Mouse (Mus musculus) midbrain, embryonic 12.5 days (tissue): ENCODE measurements around the gene Wdr73. TPM values are rescaled to one million over a fixed set of nuclear protein-coding genes. Genes with fewer than 3 reads are reported as not detected.
A peak's percentile ranks its signal among the peaks of the same experiment; 100 is the strongest.

Experiments
- ATAC-seq: fragments of 200-750 bp; cut with Nextera tagmentation; 2 replicates; pipeline ENCODE4 v1.8.0; 2017; ENCODE audit warnings: low read depth, moderate TSS enrichment, moderate library complexity; ENCODE audit not compliant: low FRiP score
- H3K27ac ChIP-seq: fragments of 300-500 bp; sonication (generic); replicated peaks from 2 replicates; pipeline ENCODE4 v1.5.1; 2016; ENCODE audit warnings: mild to moderate bottlenecking
- H3K27me3 ChIP-seq: fragments of 300-500 bp; sonication (generic); 2 replicates; pipeline ENCODE4 v1.6.1; 2016; ENCODE audit warnings: mild to moderate bottlenecking
- H3K36me3 ChIP-seq: fragments of 300-500 bp; sonication (generic); 2 replicates; pipeline ENCODE4 v1.6.1; 2016
- H3K4me1 ChIP-seq: fragments of 300-500 bp; sonication (generic); 2 replicates; pipeline ENCODE4 v1.6.1; 2016
- H3K4me2 ChIP-seq: fragments of 300-500 bp; sonication (generic); replicated peaks from 2 replicates; pipeline ENCODE4 v1.6.1; 2016; ENCODE audit warnings: mild to moderate bottlenecking, moderate library complexity
- H3K4me3 ChIP-seq: fragments of 300-500 bp; sonication (generic); 2 replicates; pipeline ENCODE4 v1.5.1; 2016; ENCODE audit warnings: mild to moderate bottlenecking
- H3K9ac ChIP-seq: fragments of 300-500 bp; sonication (generic); replicated peaks from 2 replicates; pipeline ENCODE4 v1.6.1; 2016; ENCODE audit warnings: mild to moderate bottlenecking, moderate library complexity
- H3K9me3 ChIP-seq: fragments of 300-500 bp; sonication (generic); 2 replicates; pipeline ENCODE4 v1.6.1; 2016; ENCODE audit warnings: mild to moderate bottlenecking
- WGBS: fragments of 180-500 bp; shearing (Covaris S2); methylation state at CpG from one replicate; pipeline ENCODE4 v1.1.7; 2016; 5-methylcytosine and 5-hydroxymethylcytosine counted together
- polyA plus RNA-seq: library from polyadenylated mRNA; unstranded; fragments of >200 nt; fragmentation: Nextera tagmentation; extraction: Ambion mirVana; gene quantifications from 2 replicates; pipeline ENCODE4 v1.2.1, GENCODE M21; 2016

Gene Wdr73
- polyA plus RNA-seq, 1 experiment from 2014 or later: 44.7 TPM

DNA sequence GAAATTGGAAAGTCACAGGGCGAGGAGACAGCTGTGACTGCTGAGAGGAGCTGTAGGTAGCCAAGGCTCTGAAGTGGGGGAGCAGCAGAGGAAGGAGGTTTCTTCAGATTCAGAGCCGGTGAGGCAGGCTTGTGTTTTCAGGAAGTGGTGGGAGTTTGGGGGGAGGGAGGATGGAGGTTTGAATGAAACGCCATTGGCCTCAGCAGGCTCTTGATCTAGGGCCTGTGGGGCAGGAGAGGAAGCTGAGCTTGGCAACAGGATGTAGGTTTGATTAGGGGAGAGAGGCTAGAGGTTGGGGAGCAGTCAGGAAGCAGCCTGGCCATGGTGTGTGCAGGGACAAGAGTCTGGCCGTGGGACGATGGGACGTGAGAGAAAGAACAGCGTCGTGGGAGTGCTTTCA, 36.2 kb downstream of the Wdr73 start:
- Histone ChIP-seq H3K4me3 (no peak overlapping the region), H3K9me3 (no peaks in the 10 kb centered on the region), H3K4me2 (no peak overlapping the region), H3K9ac (no peak overlapping the region), H3K27ac (no peak overlapping the region), H3K36me3 (peaks cover 55% of the 10 kb centered on the region), H3K4me1 (peaks cover 28% of the 10 kb centered on the region), H3K27me3 (no peaks in the 10 kb centered on the region)
- 77% methylated on average over 8 of the region's 8 CpGs for WGBS
- no peak for ATAC-seq

DNA sequence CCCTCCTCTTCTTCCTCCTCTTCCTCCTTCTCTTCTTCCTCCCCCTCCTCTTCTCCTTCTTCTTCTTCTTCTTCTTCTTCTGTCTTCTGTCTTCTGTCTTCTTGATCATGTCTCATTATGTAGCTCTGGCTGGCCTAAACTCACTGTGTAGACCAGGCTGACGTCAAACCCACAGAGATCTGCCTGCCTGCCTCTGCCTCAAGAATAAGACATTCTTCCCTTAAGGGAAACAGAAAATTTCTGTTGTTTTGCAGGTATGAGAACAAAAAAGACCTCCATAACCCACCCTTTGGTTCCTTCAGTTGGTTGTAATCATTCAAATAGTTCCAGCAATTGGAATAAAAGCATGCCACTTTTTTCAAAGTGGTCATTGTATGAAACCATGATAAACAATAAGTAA, 36.9 kb downstream of the Wdr73 start:
- no peak overlapping the region for H3K27ac ChIP-seq
- peak overlapping the region; percentile 82; the same call in 1 of the 2 replicates for H3K4me2 ChIP-seq
- H3K4me3 ChIP-seq: no peak overlapping the region
- no peaks in the 10 kb centered on the region for H3K9me3 ChIP-seq
- peaks cover 28% of the 10 kb centered on the region for H3K4me1 ChIP-seq
- no peaks in the 10 kb centered on the region for H3K27me3 ChIP-seq
- WGBS: 65% methylated on average over 1 of the region's 1 CpGs
- no peak for ATAC-seq
- H3K9ac ChIP-seq: no peak overlapping the region
- peaks cover 48% of the 10 kb centered on the region for H3K36me3 ChIP-seq

DNA sequence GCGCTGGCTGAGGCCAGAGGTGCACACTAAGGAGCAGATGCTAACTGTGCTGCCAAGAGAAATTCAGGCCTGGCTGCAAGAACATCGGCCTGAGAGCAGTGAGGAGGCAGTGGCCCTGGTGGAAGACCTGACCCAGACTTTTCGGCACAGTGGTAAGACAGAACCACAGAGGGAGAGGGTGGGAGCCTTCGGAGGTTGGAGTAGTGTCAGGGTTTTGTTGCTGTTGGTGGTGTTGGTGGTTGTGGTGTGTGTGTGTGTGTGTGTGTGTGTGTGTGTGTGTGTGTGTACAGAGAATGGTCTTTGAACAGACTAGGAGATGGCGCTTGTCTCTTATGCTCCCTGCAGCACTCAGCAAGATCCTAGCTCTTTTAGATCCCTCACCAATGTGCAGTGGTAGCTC, 37.5 kb downstream of the Wdr73 start:
- Histone ChIP-seq H3K4me1 (peaks cover 28% of the 10 kb centered on the region), H3K4me2 (peak overlapping the region; percentile 82), H3K9ac (no peak overlapping the region), H3K9me3 (no peaks in the 10 kb centered on the region), H3K27ac (0 out of 2 replicates have a peak overlapping the region, but pooled peaks have one; percentile 25), H3K4me3 (peak overlapping the region; percentile 15; the same call in 1 of the 2 replicates), H3K36me3 (peaks cover 42% of the 10 kb centered on the region), H3K27me3 (no peaks in the 10 kb centered on the region)
- WGBS: 90% methylated on average over 5 of the region's 5 CpGs
- no peak for ATAC-seq

DNA sequence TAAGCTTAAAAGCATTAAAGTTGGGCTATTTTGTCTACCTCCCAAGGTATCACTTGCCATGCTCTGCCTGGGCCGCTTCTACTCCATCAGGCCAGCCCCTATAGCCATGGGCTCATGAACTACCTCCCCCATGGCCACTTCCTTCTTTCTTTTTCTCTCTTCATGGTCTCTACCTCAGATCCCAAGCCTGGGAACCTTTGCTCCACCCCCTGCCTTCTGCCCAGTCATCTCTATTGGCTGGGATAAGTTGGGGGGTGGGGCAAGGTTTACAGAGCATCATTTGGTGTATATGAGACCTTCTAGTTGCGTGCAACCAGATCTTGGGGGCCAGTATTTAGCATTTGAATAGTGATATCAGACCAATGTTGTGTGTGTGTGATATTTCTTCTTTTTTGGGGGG, 38.6 kb downstream of the Wdr73 start:
- Histone ChIP-seq H3K27ac (no peak overlapping the region), H3K9me3 (no peaks in the 10 kb centered on the region), H3K9ac (no peak overlapping the region), H3K36me3 (peaks cover 32% of the 10 kb centered on the region), H3K4me1 (peaks cover 28% of the 10 kb centered on the region), H3K27me3 (no peaks in the 10 kb centered on the region), H3K4me2 (peak overlapping the region; percentile 82), H3K4me3 (no peak overlapping the region)
- no peak for ATAC-seq
- 87% methylated on average over 2 of the region's 2 CpGs for WGBS

DNA sequence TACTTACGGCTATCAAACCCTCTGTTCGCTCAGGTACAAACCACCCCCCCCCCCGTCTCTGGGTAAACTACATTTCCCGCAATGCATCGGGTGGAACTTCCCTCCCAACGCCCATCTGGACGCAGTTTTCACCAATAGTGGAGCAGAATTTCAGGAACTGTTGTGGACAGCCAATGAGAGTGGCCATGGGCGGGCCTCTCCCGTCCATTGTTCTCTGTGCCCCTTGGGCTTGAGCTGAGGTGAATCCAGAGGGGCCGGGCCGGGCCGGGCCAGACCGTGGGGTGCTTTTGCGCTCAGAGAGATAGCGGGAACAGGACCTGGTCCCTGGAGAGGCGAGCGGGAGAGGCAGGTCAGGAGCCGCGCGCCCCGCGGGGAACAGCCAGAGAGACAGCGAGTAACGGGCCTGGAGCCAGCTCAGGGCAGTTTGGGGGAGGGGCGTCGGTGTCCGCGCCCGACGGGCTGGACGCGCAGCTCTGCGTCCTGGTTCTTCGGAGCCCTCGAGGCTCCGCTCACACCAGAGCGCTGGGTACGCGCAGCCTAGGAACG, 40.3 kb downstream of the Wdr73 start, which contains the start of gene Zscan2:
Gene Zscan2 (plus strand): TSS at position 192 of the 546 bp plus-strand sequence.
- no peaks in the 10 kb centered on the region for H3K27me3 ChIP-seq
- ATAC-seq: peak; percentile 98
- H3K27ac ChIP-seq: peak within 1 kb of the TSS; percentile 95
- H3K4me1 ChIP-seq: peaks cover 28% of the 10 kb centered on the region
- peak within 1 kb of the TSS; percentile 83 for H3K4me3 ChIP-seq
- H3K9me3 ChIP-seq: no peaks in the 10 kb centered on the region
- peak within 1 kb of the TSS; percentile 82 for H3K4me2 ChIP-seq
- peaks cover 27% of the 10 kb centered on the region for H3K36me3 ChIP-seq
- H3K9ac ChIP-seq: peak within 1 kb of the TSS; percentile 88
- WGBS: under 1% methylated on average over 40 of the region's 40 CpGs

DNA sequence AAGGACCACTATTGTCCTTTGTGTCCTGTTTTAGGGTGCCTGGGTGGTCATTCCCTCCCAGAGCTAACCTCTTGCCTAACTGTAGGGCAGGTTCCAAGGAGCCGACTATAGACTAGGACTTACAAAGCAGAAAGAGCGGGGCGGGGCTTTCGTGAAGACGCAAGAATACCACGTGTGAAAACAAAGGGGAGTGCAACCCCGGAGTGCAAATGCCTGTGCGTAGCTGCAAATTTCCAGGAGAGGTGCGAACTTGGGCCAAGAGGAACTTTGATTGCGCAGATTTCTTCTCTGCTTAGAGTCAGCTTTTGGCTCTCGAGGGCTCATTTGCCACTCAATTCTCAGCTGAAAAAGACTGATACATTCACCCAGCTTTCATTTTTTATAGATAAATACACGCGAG, 40.8 kb downstream of the Wdr73 start:
- Histone ChIP-seq H3K9me3 (no peaks in the 10 kb centered on the region), H3K27me3 (no peaks in the 10 kb centered on the region), H3K4me3 (peak overlapping the region; percentile 83), H3K4me2 (peak overlapping the region; percentile 82), H3K27ac (no peak overlapping the region), H3K4me1 (peaks cover 28% of the 10 kb centered on the region), H3K36me3 (peaks cover 21% of the 10 kb centered on the region), H3K9ac (peak overlapping the region; percentile 53)
- ATAC-seq: peak; percentile 55; the same call in 1 of the 2 replicates
- 2% methylated on average over 13 of the region's 13 CpGs for WGBS

DNA sequence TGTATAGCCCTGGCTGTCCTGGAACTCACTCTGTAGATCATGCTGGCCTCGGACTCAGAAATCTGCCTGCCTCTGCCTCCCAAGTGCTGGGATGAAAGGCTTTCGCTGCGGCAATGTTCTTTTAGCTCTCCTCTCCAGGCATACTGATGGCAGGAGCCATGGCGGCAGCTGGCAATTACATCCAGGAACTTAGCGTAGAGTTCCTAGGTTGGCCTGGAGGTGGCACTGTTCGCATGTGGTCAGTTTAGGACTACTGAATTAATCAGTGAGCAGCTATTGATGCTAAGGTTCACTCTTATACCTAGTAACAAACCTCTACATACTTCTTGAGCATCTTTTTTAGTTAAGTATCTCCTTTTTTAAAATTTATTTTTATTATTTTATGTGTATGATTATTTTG, 43.9 kb downstream of the Wdr73 start:
- no peaks in the 10 kb centered on the region for H3K9me3 ChIP-seq
- no peak for ATAC-seq

DNA sequence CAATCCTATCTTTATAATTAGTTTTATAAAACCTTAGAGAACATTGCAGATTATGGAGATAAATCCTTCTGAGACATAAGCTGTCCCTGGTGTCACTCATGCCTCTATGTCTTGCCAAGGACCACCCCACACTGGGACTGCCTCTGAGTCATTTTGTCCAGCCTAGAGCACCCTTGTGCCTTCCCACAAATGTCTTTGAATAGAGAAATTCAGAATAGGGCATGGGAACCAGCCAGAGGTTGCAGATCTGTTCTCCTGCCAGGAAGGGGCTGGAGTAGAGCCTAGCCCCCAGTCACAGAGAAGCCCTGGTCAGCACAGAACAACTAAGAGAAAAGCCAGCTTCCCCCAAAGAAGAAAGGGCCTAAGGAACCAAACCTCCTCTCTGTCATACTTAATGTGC, 45.8 kb downstream of the Wdr73 start:
- H3K27ac ChIP-seq: no peak overlapping the region
- no peaks in the 10 kb centered on the region for H3K9me3 ChIP-seq
- no peaks in the 10 kb centered on the region for H3K36me3 ChIP-seq
- no peak for ATAC-seq
- no peaks in the 10 kb centered on the region for H3K27me3 ChIP-seq
- no peak overlapping the region for H3K9ac ChIP-seq
- H3K4me1 ChIP-seq: no peaks in the 10 kb centered on the region
- H3K4me2 ChIP-seq: no peak overlapping the region
- H3K4me3 ChIP-seq: no peak overlapping the region

More for the DNA sequence above, 43.9 kb downstream of the Wdr73 start:
- no peaks in the 10 kb centered on the region for H3K36me3 ChIP-seq
- no peak overlapping the region for H3K27ac ChIP-seq
- H3K4me2 ChIP-seq: no peak overlapping the region
- WGBS: 28% methylated on average over 6 of the region's 6 CpGs
- H3K4me1 ChIP-seq: peaks cover 7% of the 10 kb centered on the region
- H3K9ac ChIP-seq: no peak overlapping the region
- no peaks in the 10 kb centered on the region for H3K27me3 ChIP-seq
- H3K4me3 ChIP-seq: no peak overlapping the region

DNA sequence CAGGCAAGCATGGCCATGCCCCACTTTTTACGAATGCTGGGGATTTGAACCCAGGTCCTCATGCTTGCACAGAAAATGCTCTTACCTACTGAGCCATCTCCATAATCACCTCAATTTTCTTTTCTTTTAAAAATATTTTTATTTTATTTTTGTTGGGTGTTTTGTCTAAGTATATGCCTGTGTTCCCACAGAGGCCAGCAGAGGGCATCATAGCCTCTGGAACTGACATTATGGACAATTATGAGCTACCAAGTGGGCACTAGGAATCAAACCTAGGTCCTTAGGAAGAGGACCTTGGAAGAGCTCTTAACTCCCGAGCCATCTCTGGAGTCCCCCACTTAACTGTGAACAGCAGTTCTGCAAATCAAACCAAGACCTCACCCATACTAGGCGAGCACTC, 47.9 kb downstream of the Wdr73 start:
- H3K4me1 ChIP-seq: no peaks in the 10 kb centered on the region
- H3K9ac ChIP-seq: no peak overlapping the region
- H3K36me3 ChIP-seq: no peaks in the 10 kb centered on the region
- no peak overlapping the region for H3K4me2 ChIP-seq
- 97% methylated on average over 3 of the region's 3 CpGs for WGBS
- H3K4me3 ChIP-seq: no peak overlapping the region
- H3K27me3 ChIP-seq: no peaks in the 10 kb centered on the region
- no peak overlapping the region for H3K27ac ChIP-seq
- ATAC-seq: no peak
- no peaks in the 10 kb centered on the region for H3K9me3 ChIP-seq

DNA sequence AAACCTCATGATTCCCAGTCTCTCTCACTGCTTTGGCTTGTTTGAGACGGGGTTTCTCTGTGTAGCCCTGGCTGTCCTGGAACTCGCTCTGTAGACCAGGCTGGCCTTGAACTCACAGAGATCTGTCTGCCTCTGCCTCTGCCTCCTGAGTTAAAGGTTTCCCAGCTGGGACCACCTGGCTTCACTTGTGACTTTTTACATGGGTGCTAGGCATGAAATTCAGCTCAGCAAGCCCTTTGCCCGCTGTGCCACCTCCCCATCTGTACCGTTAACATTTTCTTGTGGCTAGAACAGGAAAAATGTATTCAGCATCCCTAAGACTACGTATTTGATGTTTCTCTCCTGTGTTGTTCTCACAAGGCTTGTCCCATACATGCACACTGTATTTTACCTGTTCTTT, 50.5 kb downstream of the Wdr73 start:
- Histone ChIP-seq H3K4me1 (no peaks in the 10 kb centered on the region), H3K9ac (no peak overlapping the region), H3K4me3 (no peak overlapping the region), H3K27me3 (no peaks in the 10 kb centered on the region), H3K36me3 (no peaks in the 10 kb centered on the region), H3K9me3 (no peaks in the 10 kb centered on the region), H3K27ac (no peak overlapping the region), H3K4me2 (no peak overlapping the region)
- no peak for ATAC-seq
- WGBS: 90% methylated on average over 5 of the region's 5 CpGs

DNA sequence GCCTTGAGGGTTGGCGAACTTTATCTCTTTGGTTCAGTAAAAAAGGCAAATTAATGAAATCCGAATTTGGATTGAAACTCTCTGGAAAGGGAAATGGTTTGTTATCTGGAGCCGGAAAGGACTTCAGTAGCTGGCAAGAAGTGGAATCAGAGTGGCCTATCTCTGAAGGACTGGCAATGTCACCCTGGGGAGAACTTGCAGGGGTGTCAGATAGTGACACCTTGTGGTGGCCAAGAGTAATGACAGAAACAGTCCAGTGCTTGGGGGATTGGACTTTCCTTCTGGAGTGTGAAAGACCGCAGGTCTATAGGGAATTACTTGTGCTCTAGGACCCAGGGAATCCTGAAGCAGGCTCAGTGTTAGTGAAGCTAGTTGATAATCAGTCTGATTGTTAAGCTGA, 51.4 kb downstream of the Wdr73 start:
- ATAC-seq: no peak
- 30% methylated on average over 4 of the region's 4 CpGs for WGBS

DNA sequence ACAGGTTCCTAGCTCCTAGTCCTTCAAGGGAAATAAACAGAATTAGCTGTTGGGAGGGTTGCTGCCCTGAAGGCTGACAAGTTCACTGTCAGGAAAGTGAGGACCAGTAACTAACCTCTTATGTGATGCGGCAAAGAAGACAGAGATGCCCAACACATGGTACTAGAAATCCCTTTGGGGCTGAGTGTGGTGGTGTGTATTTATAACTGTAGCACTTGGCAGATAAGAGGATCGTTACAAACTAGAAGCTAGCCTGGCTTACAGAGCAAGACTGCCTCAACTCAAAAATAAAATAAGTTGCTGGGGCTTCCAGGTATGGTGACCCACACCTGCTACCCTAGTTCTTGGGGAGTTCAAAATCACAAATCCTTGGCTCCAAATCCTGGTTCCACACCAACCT, 51.8 kb downstream of the Wdr73 start:
- H3K4me1 ChIP-seq: no peaks in the 10 kb centered on the region
- 86% methylated on average over 2 of the region's 2 CpGs for WGBS
- no peak for ATAC-seq
- no peak overlapping the region for H3K27ac ChIP-seq
- H3K9ac ChIP-seq: no peak overlapping the region
- no peaks in the 10 kb centered on the region for H3K36me3 ChIP-seq
- H3K4me3 ChIP-seq: no peak overlapping the region
- H3K27me3 ChIP-seq: no peaks in the 10 kb centered on the region
- H3K9me3 ChIP-seq: no peaks in the 10 kb centered on the region
- no peak overlapping the region for H3K4me2 ChIP-seq

More for the DNA sequence above, 51.4 kb downstream of the Wdr73 start:
- H3K9ac ChIP-seq: no peak overlapping the region
- H3K27me3 ChIP-seq: no peaks in the 10 kb centered on the region
- no peaks in the 10 kb centered on the region for H3K9me3 ChIP-seq
- H3K36me3 ChIP-seq: no peaks in the 10 kb centered on the region
- H3K27ac ChIP-seq: no peak overlapping the region
- H3K4me2 ChIP-seq: no peak overlapping the region
- H3K4me1 ChIP-seq: no peaks in the 10 kb centered on the region
- H3K4me3 ChIP-seq: no peak overlapping the region

DNA sequence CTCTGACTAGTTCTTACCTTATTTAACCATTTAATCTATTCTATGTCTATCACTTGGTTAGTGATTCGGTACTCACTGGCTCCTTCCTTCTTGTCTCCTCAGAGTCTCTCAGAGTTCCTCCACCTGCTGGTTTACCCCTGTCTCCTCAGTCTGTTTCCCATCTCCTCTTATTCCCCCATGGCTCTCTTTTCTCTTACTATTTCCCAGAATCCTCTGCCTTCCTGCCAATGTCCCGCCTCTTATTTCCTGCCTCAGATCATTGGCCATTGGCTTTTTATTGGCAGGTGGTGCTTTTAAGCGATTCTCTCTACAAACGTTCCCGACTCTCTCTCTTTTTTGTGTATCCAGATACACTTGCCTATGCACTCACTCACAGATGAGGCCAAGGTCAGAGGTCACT, 54.4 kb downstream of the Wdr73 start:
- Histone ChIP-seq H3K27me3 (no peaks in the 10 kb centered on the region), H3K27ac (no peak overlapping the region), H3K9me3 (no peaks in the 10 kb centered on the region), H3K4me3 (no peak overlapping the region), H3K36me3 (no peaks in the 10 kb centered on the region), H3K9ac (no peak overlapping the region), H3K4me2 (no peak overlapping the region), H3K4me1 (no peaks in the 10 kb centered on the region)
- WGBS: 93% methylated on average over 5 of the region's 5 CpGs
- ATAC-seq: no peak
